Mouse (Mus musculus): ENCODE results near the gene Lasp1. TPM values are rescaled to one million over a fixed set of nuclear protein-coding genes. Genes with fewer than 3 reads are reported as not detected.
"Not testable (repeated sequence)": the region's sequence is repeated elsewhere in the genome, so short reads cannot be mapped to it uniquely, and the experiment has no call there.

Lasp1 gene
- total and polyA plus RNA-seq, 2 experiments from 2014 or later: 152 to 153 TPM

GRCm38 (mm10) chr11:97866091-97866888, 67.5 kb downstream of the Lasp1 start:
- 95% methylated on average over 3 of the region's 3 CpGs for WGBS
- H3K4me3 ChIP-seq (ENCODE audit: low read depth, low read length): no peak overlapping the region
- no peak for DNase-seq
- no peaks in the 10 kb centered on the region for H3K4me1 ChIP-seq (ENCODE audit: insufficient read depth)
- H3K36me3 ChIP-seq (ENCODE audit: insufficient read depth): no peaks in the 10 kb centered on the region
- no peak for TF ChIP-seq CTCF (IDR thresholded peaks at IDR 0.05; ENCODE audit: low read depth)
- H3K4me2 ChIP-seq (ENCODE audit: low read depth): no peak overlapping the region
- no peak overlapping the region for H3K9ac ChIP-seq
- ATAC-seq: no peak
- H3K9me3 ChIP-seq (ENCODE audit: low read length): no peaks in the 10 kb centered on the region
- H3K27me3 ChIP-seq (ENCODE audit: insufficient read depth, low read length): no peaks in the 10 kb centered on the region
- no peak overlapping the region for H3K27ac ChIP-seq (ENCODE audit: low read depth, low read length)

- no peak for ATAC-seq
- no peaks in the 10 kb centered on the region for H3K9me3 ChIP-seq (ENCODE audit: low read length)
- no peak overlapping the region for H3K27ac ChIP-seq (ENCODE audit: low read depth, low read length)
- H3K4me1 ChIP-seq (ENCODE audit: insufficient read depth): no peaks in the 10 kb centered on the region
- 86% methylated on average over 3 of the region's 3 CpGs for WGBS
- H3K4me2 ChIP-seq (ENCODE audit: low read depth): no peak overlapping the region
- H3K36me3 ChIP-seq (ENCODE audit: insufficient read depth): no peaks in the 10 kb centered on the region
- no peak overlapping the region for H3K9ac ChIP-seq
- no peak for TF ChIP-seq CTCF (IDR thresholded peaks at IDR 0.05; ENCODE audit: low read depth)
- H3K27me3 ChIP-seq (ENCODE audit: insufficient read depth, low read length): no peaks in the 10 kb centered on the region
- DNase-seq: no peak
- H3K4me3 ChIP-seq (ENCODE audit: low read depth, low read length): no peak overlapping the region
Measured at GRCm38 (mm10) chr11:97867591-97867990, 68.8 kb downstream of the Lasp1 start.

- H3K9me3 ChIP-seq (ENCODE audit: low read length); H3K4me1 ChIP-seq (ENCODE audit: insufficient read depth); DNase-seq; H3K27ac ChIP-seq (ENCODE audit: low read depth, low read length); H3K4me3 ChIP-seq (ENCODE audit: low read depth, low read length); H3K4me2 ChIP-seq (ENCODE audit: low read depth); ATAC-seq; H3K9ac ChIP-seq; H3K36me3 ChIP-seq (ENCODE audit: insufficient read depth); H3K27me3 ChIP-seq (ENCODE audit: insufficient read depth, low read length): not testable (repeated sequence)
- WGBS: 85% methylated on average over 5 of the region's 5 CpGs
Measured at GRCm38 (mm10) chr11:97872378-97872777, 73.6 kb downstream of the Lasp1 start.

- ATAC-seq (no peak), DNase-seq (no peak)
- Histone ChIP-seq H3K27me3 (ENCODE audit: insufficient read depth, low read length) (no peaks in the 10 kb centered on the region), H3K9me3 (ENCODE audit: low read length) (no peaks in the 10 kb centered on the region), H3K4me3 (ENCODE audit: low read depth, low read length) (no peak overlapping the region), H3K9ac (no peak overlapping the region), H3K27ac (ENCODE audit: low read depth, low read length) (no peak overlapping the region), H3K4me1 (ENCODE audit: insufficient read depth) (no peaks in the 10 kb centered on the region), H3K4me2 (ENCODE audit: low read depth) (no peak overlapping the region), H3K36me3 (ENCODE audit: insufficient read depth) (no peaks in the 10 kb centered on the region)
- WGBS: 79% methylated on average over 1 of the region's 1 CpGs
- TF ChIP-seq CTCF (IDR thresholded peaks at IDR 0.05; ENCODE audit: low read depth): no peak
Measured at GRCm38 (mm10) chr11:97874396-97874795, 75.6 kb downstream of the Lasp1 start.

GRCm38 (mm10) chr11:97877341-97877740, 78.5 kb downstream of the Lasp1 start:
- Histone ChIP-seq H3K9me3 (ENCODE audit: low read length) (no peaks in the 10 kb centered on the region), H3K4me1 (ENCODE audit: insufficient read depth) (no peaks in the 10 kb centered on the region), H3K4me2 (ENCODE audit: low read depth) (no peak overlapping the region), H3K36me3 (ENCODE audit: insufficient read depth) (no peaks in the 10 kb centered on the region), H3K9ac (no peak overlapping the region), H3K4me3 (ENCODE audit: low read depth, low read length) (no peak overlapping the region), H3K27me3 (ENCODE audit: insufficient read depth, low read length) (no peaks in the 10 kb centered on the region), H3K27ac (ENCODE audit: low read depth, low read length) (no peak overlapping the region)
- no peak for TF ChIP-seq CTCF (IDR thresholded peaks at IDR 0.05; ENCODE audit: low read depth)
- DNase-seq: no peak
- ATAC-seq: no peak
- WGBS: 83% methylated on average over 2 of the region's 2 CpGs

GRCm38 (mm10) chr11:97880362-97880761, 81.6 kb downstream of the Lasp1 start:
- Histone ChIP-seq H3K4me3 (ENCODE audit: low read depth, low read length) (no peak overlapping the region), H3K4me2 (ENCODE audit: low read depth) (no peak overlapping the region), H3K9ac (no peak overlapping the region), H3K27me3 (ENCODE audit: insufficient read depth, low read length) (no peaks in the 10 kb centered on the region), H3K36me3 (ENCODE audit: insufficient read depth) (no peaks in the 10 kb centered on the region), H3K27ac (ENCODE audit: low read depth, low read length) (no peak overlapping the region), H3K9me3 (ENCODE audit: low read length) (no peaks in the 10 kb centered on the region), H3K4me1 (ENCODE audit: insufficient read depth) (no peaks in the 10 kb centered on the region)
- 96% methylated on average over 4 of the region's 4 CpGs for WGBS
- DNase-seq: no peak
- ATAC-seq: no peak
- no peak for TF ChIP-seq CTCF (IDR thresholded peaks at IDR 0.05; ENCODE audit: low read depth)

GRCm38 (mm10) chr11:97883542-97883917, 84.7 kb downstream of the Lasp1 start:
- Histone ChIP-seq H3K9ac (peak overlapping the region; percentile 51), H3K4me1 (ENCODE audit: insufficient read depth) (no peaks in the 10 kb centered on the region), H3K27me3 (ENCODE audit: insufficient read depth, low read length) (no peaks in the 10 kb centered on the region), H3K4me2 (ENCODE audit: low read depth) (peak overlapping the region; percentile 55), H3K9me3 (ENCODE audit: low read length) (no peaks in the 10 kb centered on the region), H3K4me3 (ENCODE audit: low read depth, low read length) (peak overlapping the region; percentile 56), H3K36me3 (ENCODE audit: insufficient read depth) (no peaks in the 10 kb centered on the region), H3K27ac (ENCODE audit: low read depth, low read length) (peak overlapping the region; percentile 54)
- peak; percentile 34 for ATAC-seq
- DNase-seq: no peak
- TF ChIP-seq CTCF (IDR thresholded peaks at IDR 0.05; ENCODE audit: low read depth): no peak
- 6% methylated on average over 26 of the region's 26 CpGs for WGBS

Data from forebrain, postnatal 0 days (tissue).